Mouse (Mus musculus) ES-Bruce4 (cell line): ENCODE measurements around the gene Mtx1. TPM values are rescaled to one million over a fixed set of nuclear protein-coding genes. Genes with fewer than 3 reads are reported as not detected.

Experiments used
- H3K27ac ChIP-seq: 2 replicates; pipeline ENCODE4 v1.5.1; 2012; ENCODE audit warnings: low read length, inconsistent platforms; ENCODE audit not compliant: insufficient read depth
- H3K27me3 ChIP-seq: 2 replicates; pipeline ENCODE4 v1.6.1; 2012; ENCODE audit warnings: mild to moderate bottlenecking, low read length, inconsistent platforms; ENCODE audit not compliant: control insufficient read depth, poor library complexity, insufficient read depth, severe bottlenecking
- H3K36me3 ChIP-seq: 2 replicates; pipeline ENCODE4 v1.6.1; 2012; ENCODE audit warnings: inconsistent platforms, mild to moderate bottlenecking, low read length, moderate library complexity; ENCODE audit not compliant: control insufficient read depth, poor library complexity, insufficient read depth, severe bottlenecking
- H3K4me1 ChIP-seq: one replicate; pipeline ENCODE4 v1.8.1; 2011; ENCODE audit warnings: low read length; ENCODE audit not compliant: control insufficient read depth, insufficient read depth
- H3K4me3 ChIP-seq: 2 replicates; pipeline ENCODE4 v1.5.1; 2011; ENCODE audit warnings: low read depth, mild to moderate bottlenecking, low read length
- H3K9ac ChIP-seq: 2 replicates; pipeline ENCODE4 v1.6.1; 2012; ENCODE audit warnings: low read depth, mild to moderate bottlenecking, inconsistent platforms; ENCODE audit not compliant: poor library complexity, severe bottlenecking
- H3K9me3 ChIP-seq: replicated peaks from 2 replicates; pipeline ENCODE4 v1.6.1; 2012; ENCODE audit warnings: mild to moderate bottlenecking, low read length, inconsistent platforms; ENCODE audit not compliant: control insufficient read depth, poor library complexity, insufficient read depth, severe bottlenecking
- CTCF ChIP-seq: IDR thresholded peaks from one replicate; pipeline ENCODE4 v1.8.1; 2011; ENCODE audit warnings: low read depth, low read length
- EP300 ChIP-seq: IDR thresholded peaks from 2 replicates; pipeline ENCODE4 v1.6.1; 2011; ENCODE audit warnings: low read depth, low read length; ENCODE audit not compliant: insufficient read depth
- POLR2A ChIP-seq: IDR thresholded peaks from one replicate; pipeline ENCODE4 v1.8.1; 2011; ENCODE audit warnings: low read length; ENCODE audit not compliant: insufficient read depth
- polyA plus RNA-seq: library from polyadenylated mRNA; stranded (reverse); fragments of >200 nt; gene quantifications from 2 replicates; pipeline ENCODE4 v1.2.4, GENCODE M21; 2011; ENCODE audit warnings: low read depth; ENCODE audit not compliant: missing spikeins, insufficient read depth, insufficient read length

The Mtx1 gene
- 136 and 143 TPM in 2 replicates for polyA plus RNA-seq

- Histone ChIP-seq H3K9ac (peak within 1 kb of the TSS; percentile 51), H3K27ac (peak within 1 kb of the TSS; percentile 68), H3K27me3 (no peaks in the 10 kb centered on the region), H3K4me3 (peak within 1 kb of the TSS; percentile 65), H3K4me1 (peaks cover 10% of the 10 kb centered on the region), H3K36me3 (no peaks in the 10 kb centered on the region), H3K9me3 (no peaks in the 10 kb centered on the region)
- no peak for TF ChIP-seq EP300
These were observed at the start of gene Mtx1 for GRCm38 (mm10) chr3:89226900-89227299. Mtx1 (minus strand) TSS chr3:89227088.

DNA sequence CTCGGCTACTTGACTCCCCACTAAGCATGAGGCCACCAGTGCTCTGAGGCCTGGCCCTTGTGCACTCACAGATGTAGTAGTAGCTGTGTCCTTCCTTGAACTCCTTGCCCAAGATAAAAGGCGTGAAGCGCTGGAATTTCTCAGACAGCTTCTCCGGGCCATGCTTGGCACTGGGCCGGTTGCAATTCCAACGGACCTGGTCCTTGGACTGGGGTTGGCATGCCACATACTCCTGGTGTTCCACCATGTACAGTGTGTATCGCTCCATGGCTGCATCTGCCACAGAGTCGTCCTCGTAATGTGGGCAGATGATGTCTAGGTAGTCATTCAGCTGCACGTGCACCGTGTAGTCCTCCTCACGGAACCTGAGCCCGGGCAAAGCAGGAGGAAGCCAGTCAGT lies 49.2 kb upstream of the Mtx1 start:
- Histone ChIP-seq H3K27me3 (no peaks in the 10 kb centered on the region), H3K9me3 (no peaks in the 10 kb centered on the region), H3K9ac (no peak overlapping the region), H3K36me3 (no peaks in the 10 kb centered on the region), H3K27ac (no peak overlapping the region), H3K4me3 (no peak overlapping the region), H3K4me1 (peaks cover 3% of the 10 kb centered on the region)
- TF ChIP-seq POLR2A (no peak), CTCF (no peak), EP300 (no peak)

GRCm38 (mm10) chr3:89271760-89272159 lies 44.9 kb upstream of the Mtx1 start:
- no peaks in the 10 kb centered on the region for H3K36me3 ChIP-seq
- no peak overlapping the region for H3K4me3 ChIP-seq
- no peaks in the 10 kb centered on the region for H3K9me3 ChIP-seq
- H3K4me1 ChIP-seq: peaks cover 3% of the 10 kb centered on the region
- H3K27ac ChIP-seq: no peak overlapping the region
- no peaks in the 10 kb centered on the region for H3K27me3 ChIP-seq
- H3K9ac ChIP-seq: no peak overlapping the region
- TF ChIP-seq POLR2A (no peak), EP300 (no peak), CTCF (no peak)

DNA sequence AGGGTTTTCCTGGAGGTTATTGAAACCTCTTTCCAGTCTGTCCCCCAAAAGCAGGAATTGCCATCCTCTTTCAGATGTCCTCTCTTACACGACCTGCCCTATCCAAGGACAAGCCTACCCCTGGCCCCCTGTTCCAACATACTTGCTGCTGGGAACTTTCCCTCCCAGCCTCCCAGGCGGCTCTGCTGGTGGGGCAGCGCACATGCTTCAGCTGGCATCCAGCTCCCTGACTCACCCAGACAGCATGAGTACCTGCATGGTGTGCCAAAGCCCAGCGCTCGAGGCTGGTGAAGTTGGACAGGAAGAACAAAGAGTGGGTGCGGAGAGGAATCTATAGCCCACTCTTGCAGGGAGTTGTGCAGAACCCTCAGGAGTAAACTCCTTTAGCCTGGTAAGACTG lies 44.0 kb upstream of the Mtx1 start:
- Histone ChIP-seq H3K27me3 (no peaks in the 10 kb centered on the region), H3K9me3 (no peaks in the 10 kb centered on the region), H3K27ac (no peak overlapping the region), H3K4me3 (no peak overlapping the region), H3K4me1 (peaks cover 3% of the 10 kb centered on the region), H3K36me3 (no peaks in the 10 kb centered on the region), H3K9ac (peak overlapping the region; percentile 53)
- TF ChIP-seq POLR2A (no peak), CTCF (no peak)

GRCm38 (mm10) chr3:89270051-89270755 lies 43.3 kb upstream of the Mtx1 start, which contains the start of gene Slc50a1:
Slc50a1 (minus strand) TSS chr3:89270570.
- Histone ChIP-seq H3K9ac (peak within 1 kb of the TSS; percentile 53), H3K27ac (no peak within 1 kb of the TSS), H3K4me1 (peaks cover 3% of the 10 kb centered on the region), H3K27me3 (no peaks in the 10 kb centered on the region), H3K4me3 (peak within 1 kb of the TSS; percentile 66), H3K36me3 (no peaks in the 10 kb centered on the region), H3K9me3 (no peaks in the 10 kb centered on the region)
- no peak for TF ChIP-seq EP300
- peak; percentile 22 for TF ChIP-seq CTCF
- TF ChIP-seq POLR2A: peak; percentile 64

GRCm38 (mm10) chr3:89268916-89269315 lies 42.0 kb upstream of the Mtx1 start:
- H3K36me3 ChIP-seq: no peaks in the 10 kb centered on the region
- H3K9me3 ChIP-seq: no peaks in the 10 kb centered on the region
- H3K27ac ChIP-seq: no peak overlapping the region
- no peak overlapping the region for H3K4me3 ChIP-seq
- no peak for TF ChIP-seq EP300
- no peak for TF ChIP-seq CTCF
- no peak for TF ChIP-seq POLR2A
- no peaks in the 10 kb centered on the region for H3K27me3 ChIP-seq
- peaks cover 3% of the 10 kb centered on the region for H3K4me1 ChIP-seq
- no peak overlapping the region for H3K9ac ChIP-seq
